Mouse (Mus musculus): ENCODE results near the gene Ctsw. TPM values are rescaled to one million over a fixed set of nuclear protein-coding genes. Genes with fewer than 3 reads are reported as not detected.
A peak's percentile ranks its signal among the peaks of the same experiment; 100 is the strongest.

Gene Ctsw
- total and polyA plus RNA-seq, 2 experiments = 0.37 to 1.5 TPM

GRCm38 (mm10) chr19:5425906-5426565 lies 42.3 kb downstream of the Ctsw start:
- no peaks in the 10 kb centered on the region; the same call in 1 of the 2 replicates for H3K36me3 ChIP-seq (ENCODE audit: control insufficient read depth, insufficient read depth, low read length)

GRCm38 (mm10) chr19:5424782-5425741 lies 43.2 kb downstream of the Ctsw start, which contains the start of the genes Drap1 and AI837181:
Gene Drap1, minus strand, starts transcription at chr19:5424979.
Gene AI837181, plus strand, starts transcription at chr19:5425144.
- WGBS = under 1% methylated on average over 77 of the region's 87 CpGs
- TF ChIP-seq CTCF (IDR thresholded peaks at IDR 0.05; ENCODE audit: low read depth, low read length) (no peak), POLR2A (IDR thresholded peaks at IDR 0.05; ENCODE audit: extremely low read depth, insufficient read depth, low read length) (peak; percentile 36; the same call in 1 of the 2 replicates)
- Histone ChIP-seq H3K4me3 (ENCODE audit: insufficient read depth, low read depth, low read length) (peak within 1 kb of the TSS; percentile 96), H3K27ac (replicated peaks; ENCODE audit: insufficient read depth, low read depth, low read length) (peak within 1 kb of the TSS; percentile 83), H3K36me3 (ENCODE audit: control insufficient read depth, insufficient read depth, low read length) (peaks cover under 1% of the 10 kb centered on the region), H3K79me2 (ENCODE audit: control insufficient read depth, insufficient read depth, low read length) (peaks cover 14% of the 10 kb centered on the region; the same call in 1 of the 2 replicates), H3K9ac (ENCODE audit: low read depth, low read length) (peak within 1 kb of the TSS; percentile 99), H3K27me3 (ENCODE audit: control insufficient read depth, insufficient read depth, low read length) (no peaks in the 10 kb centered on the region), H3K4me1 (ENCODE audit: control insufficient read depth, insufficient read depth, low read length) (peaks cover 14% of the 10 kb centered on the region)
- DNase-seq (ENCODE audit: extremely low read depth, low read depth, low spot score) = peak; percentile 88

More at GRCm38 (mm10) chr19:5425906-5426565, 42.3 kb downstream of the Ctsw start:
- WGBS = 85% methylated on average over 18 of the region's 18 CpGs
- Histone ChIP-seq H3K27ac (replicated peaks; ENCODE audit: insufficient read depth, low read depth, low read length) (peak overlapping the region; percentile 83; the same call in 1 of the 2 replicates), H3K79me2 (ENCODE audit: control insufficient read depth, insufficient read depth, low read length) (peaks cover 14% of the 10 kb centered on the region; the same call in 1 of the 2 replicates), H3K27me3 (ENCODE audit: control insufficient read depth, insufficient read depth, low read length) (no peaks in the 10 kb centered on the region), H3K4me3 (ENCODE audit: insufficient read depth, low read depth, low read length) (peak overlapping the region; percentile 96), H3K4me1 (ENCODE audit: control insufficient read depth, insufficient read depth, low read length) (peaks cover 14% of the 10 kb centered on the region), H3K9ac (ENCODE audit: low read depth, low read length) (peak overlapping the region; percentile 99)
- no peak for TF ChIP-seq CTCF (IDR thresholded peaks at IDR 0.05; ENCODE audit: low read depth, low read length)
- TF ChIP-seq POLR2A (IDR thresholded peaks at IDR 0.05; ENCODE audit: extremely low read depth, insufficient read depth, low read length) = no peak
- no peak for DNase-seq (ENCODE audit: extremely low read depth, low read depth, low spot score)

GRCm38 (mm10) chr19:5424092-5424781 lies 44.1 kb downstream of the Ctsw start:
- Histone ChIP-seq H3K4me3 (ENCODE audit: insufficient read depth, low read depth, low read length) (peak overlapping the region; percentile 87), H3K27me3 (ENCODE audit: control insufficient read depth, insufficient read depth, low read length) (no peaks in the 10 kb centered on the region), H3K36me3 (ENCODE audit: control insufficient read depth, insufficient read depth, low read length) (peaks cover 7% of the 10 kb centered on the region), H3K79me2 (ENCODE audit: control insufficient read depth, insufficient read depth, low read length) (peaks cover 14% of the 10 kb centered on the region; the same call in 1 of the 2 replicates), H3K9ac (ENCODE audit: low read depth, low read length) (peak overlapping the region; percentile 86), H3K27ac (replicated peaks; ENCODE audit: insufficient read depth, low read depth, low read length) (peak overlapping the region; percentile 79), H3K4me1 (ENCODE audit: control insufficient read depth, insufficient read depth, low read length) (peaks cover 14% of the 10 kb centered on the region)
- 1% methylated on average over 39 of the region's 48 CpGs for WGBS
- TF ChIP-seq POLR2A (IDR thresholded peaks at IDR 0.05; ENCODE audit: extremely low read depth, insufficient read depth, low read length) (no peak), CTCF (IDR thresholded peaks at IDR 0.05; ENCODE audit: low read depth, low read length) (no peak)
- DNase-seq (ENCODE audit: extremely low read depth, low read depth, low spot score) = peak; percentile 53

GRCm38 (mm10) chr19:5423561-5423960 lies 44.7 kb downstream of the Ctsw start:
- peaks cover 14% of the 10 kb centered on the region for H3K4me1 ChIP-seq (ENCODE audit: control insufficient read depth, insufficient read depth, low read length)
- DNase-seq (ENCODE audit: extremely low read depth, low read depth, low spot score) = no peak
- no peaks in the 10 kb centered on the region for H3K27me3 ChIP-seq (ENCODE audit: control insufficient read depth, insufficient read depth, low read length)
- 0 out of 2 replicates have a peak, but pooled peaks have one; percentile 9 for TF ChIP-seq POLR2A (IDR thresholded peaks at IDR 0.05; ENCODE audit: extremely low read depth, insufficient read depth, low read length)
- TF ChIP-seq CTCF (IDR thresholded peaks at IDR 0.05; ENCODE audit: low read depth, low read length) = no peak
- no peak overlapping the region; the same call in 1 of the 2 replicates for H3K27ac ChIP-seq (replicated peaks; ENCODE audit: insufficient read depth, low read depth, low read length)
- 56% methylated on average over 12 of the region's 12 CpGs for WGBS
- H3K79me2 ChIP-seq (ENCODE audit: control insufficient read depth, insufficient read depth, low read length) = peaks cover 14% of the 10 kb centered on the region; the same call in 1 of the 2 replicates
- H3K4me3 ChIP-seq (ENCODE audit: insufficient read depth, low read depth, low read length) = peak overlapping the region; percentile 87
- peaks cover 7% of the 10 kb centered on the region for H3K36me3 ChIP-seq (ENCODE audit: control insufficient read depth, insufficient read depth, low read length)
- peak overlapping the region; percentile 86 for H3K9ac ChIP-seq (ENCODE audit: low read depth, low read length)

DNA sequence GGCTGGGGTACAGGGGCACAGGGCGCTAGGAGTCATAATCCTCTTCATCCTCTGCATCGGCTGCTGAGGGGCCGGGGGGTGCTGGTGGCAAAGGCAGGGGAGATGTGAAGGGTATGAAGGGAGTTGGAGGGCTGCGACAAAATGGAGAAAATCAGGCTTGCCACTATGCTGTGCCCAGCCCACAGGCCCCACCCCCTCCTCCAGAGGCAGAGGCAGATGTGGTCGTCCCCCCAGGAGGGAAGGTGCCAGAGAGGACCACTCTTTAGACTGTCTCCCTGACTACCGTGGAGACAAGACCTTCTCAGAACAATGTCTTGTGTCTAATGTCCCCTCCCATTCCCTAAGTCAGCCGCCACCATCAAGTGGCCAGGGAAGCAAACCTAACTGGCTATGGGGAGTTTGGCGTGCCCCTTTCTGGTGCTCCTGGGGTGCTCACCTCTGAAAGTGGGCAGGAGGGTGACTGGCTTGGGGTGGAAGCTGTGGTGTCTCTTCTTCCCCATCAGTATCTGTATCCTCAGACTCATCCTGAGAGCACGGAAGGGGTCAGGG lies 45.3 kb downstream of the Ctsw start:
- Histone ChIP-seq H3K79me2 (ENCODE audit: control insufficient read depth, insufficient read depth, low read length) (peaks cover 14% of the 10 kb centered on the region; the same call in 1 of the 2 replicates), H3K27me3 (ENCODE audit: control insufficient read depth, insufficient read depth, low read length) (no peaks in the 10 kb centered on the region), H3K4me3 (ENCODE audit: insufficient read depth, low read depth, low read length) (no peak overlapping the region), H3K4me1 (ENCODE audit: control insufficient read depth, insufficient read depth, low read length) (peaks cover 14% of the 10 kb centered on the region), H3K9ac (ENCODE audit: low read depth, low read length) (no peak overlapping the region), H3K36me3 (ENCODE audit: control insufficient read depth, insufficient read depth, low read length) (peaks cover 13% of the 10 kb centered on the region), H3K27ac (replicated peaks; ENCODE audit: insufficient read depth, low read depth, low read length) (no peak overlapping the region)
- TF ChIP-seq CTCF (IDR thresholded peaks at IDR 0.05; ENCODE audit: low read depth, low read length) (no peak), POLR2A (IDR thresholded peaks at IDR 0.05; ENCODE audit: extremely low read depth, insufficient read depth, low read length) (no peak)
- DNase-seq (ENCODE audit: extremely low read depth, low read depth, low spot score) = no peak
- WGBS = 88% methylated on average over 9 of the region's 9 CpGs
